Mouse (Mus musculus) liver, postnatal 0 days (tissue): ENCODE measurements at regions not wholly inside any gene's neighbourhood (a gene's known extent, or its start where the extent isn't known, plus 50 kb on each side); places are given as distances from the start of the nearest gene placed in this dataset.

Experiments
- CTCF ChIP-seq: sonication (generic); IDR thresholded peaks from 2 replicates; pipeline ENCODE4 v1.5.1; 2016; ENCODE audit warnings: antibody characterized with exemption, low read depth
- EP300 ChIP-seq: IDR thresholded peaks from 2 replicates; pipeline ENCODE4 v1.6.1; 2016; ENCODE audit warnings: antibody characterized with exemption, low read depth, mild to moderate bottlenecking

GRCm38 (mm10) chr2:129893231-129893630, 92.9 kb downstream of the Stk35 start:
- TF ChIP-seq CTCF (no peak), EP300 (no peak)
